ENCODE assay signal across 15 mouse cellular contexts in the genomic region with DNA sequence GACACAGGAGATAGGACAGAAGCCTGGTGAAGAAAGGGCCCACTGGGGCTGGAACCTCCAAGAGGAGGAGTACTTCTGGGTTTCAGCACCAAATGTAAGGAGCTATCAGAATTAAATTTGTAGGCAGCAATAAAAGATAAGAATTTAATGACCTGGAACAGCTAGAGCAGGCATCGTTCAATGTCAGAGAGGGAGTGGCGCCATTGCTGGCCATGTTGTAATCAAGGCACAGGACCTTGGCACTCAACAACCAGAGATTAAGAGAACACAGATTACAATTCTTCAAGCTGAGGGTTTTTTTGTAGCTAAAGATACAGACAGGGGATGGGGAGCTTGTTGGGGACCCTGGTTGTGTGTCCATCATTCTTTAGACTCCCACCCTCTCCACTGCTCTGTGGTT.
"Had no signal": no experiment of that assay in that cellular context is flagged by ENCODE, and none has a peak within 500 bp of the region (broad histone marks: within the 10 kb centered on the region; RNA-seq: fewer than 3 reads in every experiment).

No protein-coding gene starts in this region.

- H3K4me3 ChIP-seq: lung, embryonic 15.5 days; megakaryocyte, embryonic 14.5 days; midbrain, embryonic 13.5 days; midbrain, embryonic 15.5 days; neural tube, embryonic 12.5 days; stomach, embryonic 15.5 days had no signal

- H3K27me3 ChIP-seq: lung, embryonic 15.5 days; megakaryocyte, embryonic 14.5 days; midbrain, embryonic 13.5 days; midbrain, embryonic 15.5 days; neural tube, embryonic 12.5 days; stomach, embryonic 15.5 days had no signal

- H3K4me1 ChIP-seq: lung, embryonic 15.5 days; megakaryocyte, embryonic 14.5 days; midbrain, embryonic 15.5 days; neural tube, embryonic 12.5 days; stomach, embryonic 15.5 days had no signal

- H3K9ac ChIP-seq: lung, embryonic 15.5 days; midbrain, embryonic 13.5 days; midbrain, embryonic 15.5 days; neural tube, embryonic 12.5 days; stomach, embryonic 15.5 days had no signal

- H3K27ac ChIP-seq: lung, embryonic 15.5 days; macrophage; midbrain, embryonic 13.5 days; midbrain, embryonic 15.5 days; neural tube, embryonic 12.5 days; stomach, embryonic 15.5 days; stomach, postnatal 0 days had no signal

- H3K36me3 ChIP-seq: lung, embryonic 15.5 days; midbrain, embryonic 13.5 days; midbrain, embryonic 15.5 days; neural tube, embryonic 12.5 days; stomach, embryonic 15.5 days had no signal

- DNase-seq: lung, adult 2 months; lung, postnatal 14 days; lung, postnatal 36 days; right cerebral cortex, postnatal 14 days; thymus, adult 2 months; thymus, postnatal 25 days; thymus, postnatal 4 days had no signal
